Mouse (Mus musculus) telencephalon, adult 2 months (tissue): ENCODE measurements around the gene Alkbh6.

Source experiments
- DNase-seq: peaks from one replicate; pipeline ENCODE4 v3.0.0-alpha.2; 2011; ENCODE audit warnings: low read depth, low spot score

Alkbh6 gene

DNA sequence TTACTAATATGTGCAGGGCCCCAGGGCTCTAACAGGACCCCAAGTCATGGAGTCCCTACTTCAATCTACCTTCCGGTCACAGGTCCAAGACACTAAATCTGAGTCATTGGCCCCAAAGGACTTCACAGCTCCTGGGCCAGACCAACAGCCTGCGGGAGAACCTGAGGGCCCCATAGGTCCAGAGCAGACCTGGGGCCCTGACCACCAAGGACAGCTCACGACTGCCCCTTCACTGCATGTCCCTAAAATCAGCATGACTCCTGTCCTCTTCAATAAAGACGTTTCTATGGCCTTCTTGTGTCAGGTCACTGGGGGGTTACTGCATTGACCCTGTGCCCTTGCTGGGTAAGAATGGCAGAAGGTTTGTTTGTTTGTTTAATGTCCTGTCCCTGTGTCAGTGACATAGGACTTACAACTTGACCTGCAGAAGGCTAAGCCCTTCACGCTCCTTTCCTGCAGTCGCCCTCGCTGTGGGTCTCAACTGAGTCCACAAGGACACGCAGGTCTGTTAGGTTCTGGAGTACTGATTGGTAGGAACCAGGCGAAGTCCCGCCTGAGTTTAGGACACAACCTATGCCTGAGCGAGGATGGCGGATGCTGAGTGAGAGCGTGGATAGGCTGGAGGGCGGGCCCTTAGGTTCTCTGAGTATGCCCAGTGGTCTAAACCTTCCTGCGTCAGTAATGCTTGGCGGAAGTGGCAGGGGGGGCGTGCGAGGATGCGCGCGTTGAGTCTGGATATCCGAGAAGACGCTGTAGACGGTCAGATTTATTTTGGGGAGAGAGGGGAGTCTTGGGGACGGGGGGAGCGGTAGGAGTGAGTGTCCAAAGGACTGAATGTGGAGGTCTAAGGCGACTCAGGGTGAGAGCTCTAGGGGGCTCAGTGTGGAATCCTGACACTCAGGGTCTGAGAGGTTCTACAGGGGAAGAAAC, at the start of gene Alkbh6:
Alkbh6 (plus strand) TSS at position 642 of the 930 bp plus-strand sequence.
- peak; percentile 99 for DNase-seq

DNA sequence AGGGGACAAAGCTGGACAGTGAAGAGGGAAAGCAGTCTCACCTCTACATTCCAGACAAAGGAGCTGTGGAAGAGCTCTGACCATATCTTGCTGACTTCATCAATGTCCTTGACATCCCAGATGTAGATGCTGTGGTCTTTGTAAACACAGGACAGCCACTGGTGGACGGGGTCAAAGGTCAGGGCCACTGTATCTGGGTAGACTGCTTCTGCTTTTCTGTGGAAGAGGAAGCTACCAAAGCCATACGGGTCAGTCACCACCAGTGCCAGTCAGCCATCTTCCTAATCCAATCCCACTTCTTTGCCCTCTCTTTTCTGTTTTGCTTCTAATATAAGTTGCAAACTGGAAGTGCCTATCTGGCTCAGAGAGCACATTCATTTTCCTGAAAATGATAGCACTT, 43.5 kb upstream of the Alkbh6 start:
- no peak for DNase-seq

DNA sequence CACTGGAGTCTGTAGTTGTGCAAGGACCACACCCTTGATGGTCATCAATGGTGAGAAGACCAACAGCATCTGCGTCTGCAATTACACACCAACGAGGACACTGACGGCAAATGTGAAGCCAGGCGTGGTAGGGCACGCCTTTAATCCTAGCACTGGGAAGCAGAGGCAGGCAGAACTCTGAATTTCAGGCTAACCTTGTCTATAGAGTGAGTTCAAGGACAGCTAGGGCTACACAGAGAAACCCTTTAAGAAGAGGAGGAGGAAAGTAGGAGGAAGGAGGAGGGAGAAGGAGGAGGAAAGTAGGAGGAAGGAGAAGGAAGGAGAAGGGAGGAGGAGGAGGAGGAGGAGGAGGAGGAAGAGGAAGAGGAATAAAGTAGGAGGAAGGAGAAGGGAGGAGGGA, 43.0 kb upstream of the Alkbh6 start:
- no peak for DNase-seq

DNA sequence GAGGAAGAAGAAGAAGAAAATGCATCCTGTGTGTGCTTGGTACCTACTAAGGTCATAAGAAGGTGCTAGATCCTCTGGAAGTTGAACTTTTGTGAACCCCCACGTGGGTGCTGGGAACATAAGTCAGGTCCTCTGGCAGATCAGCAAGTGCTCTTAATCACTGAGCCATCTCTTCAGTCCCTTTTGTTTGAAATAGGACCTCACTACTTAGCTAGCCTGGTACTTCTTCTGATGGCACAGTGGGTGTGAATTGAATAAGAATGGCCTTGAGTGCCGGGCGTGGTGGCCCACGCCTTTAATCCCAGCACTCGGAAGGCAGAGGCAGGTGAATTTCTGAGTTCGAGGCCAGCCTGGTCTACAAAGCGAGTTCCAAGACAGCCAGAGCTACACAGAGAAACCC, 42.6 kb upstream of the Alkbh6 start:
- no peak for DNase-seq

DNA sequence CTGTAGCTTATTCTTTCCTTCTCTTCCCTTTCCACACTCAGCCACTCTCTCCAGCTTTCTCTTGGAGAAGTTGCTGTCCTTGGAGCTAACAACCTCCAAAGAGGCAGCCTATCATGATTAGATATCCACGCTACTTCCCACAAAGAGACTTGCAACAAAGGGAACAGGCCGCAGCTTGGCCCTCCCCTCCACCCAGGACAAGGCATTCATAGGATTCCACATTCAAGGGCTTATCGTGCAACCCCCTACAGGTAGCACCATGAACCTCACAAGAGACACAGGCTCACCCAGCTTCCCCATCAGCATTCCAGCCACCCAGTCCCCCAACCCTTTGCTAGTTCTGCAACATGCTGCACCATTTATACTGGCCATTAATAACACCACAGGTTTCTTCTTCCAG, 41.7 kb upstream of the Alkbh6 start:
- no peak for DNase-seq

DNA sequence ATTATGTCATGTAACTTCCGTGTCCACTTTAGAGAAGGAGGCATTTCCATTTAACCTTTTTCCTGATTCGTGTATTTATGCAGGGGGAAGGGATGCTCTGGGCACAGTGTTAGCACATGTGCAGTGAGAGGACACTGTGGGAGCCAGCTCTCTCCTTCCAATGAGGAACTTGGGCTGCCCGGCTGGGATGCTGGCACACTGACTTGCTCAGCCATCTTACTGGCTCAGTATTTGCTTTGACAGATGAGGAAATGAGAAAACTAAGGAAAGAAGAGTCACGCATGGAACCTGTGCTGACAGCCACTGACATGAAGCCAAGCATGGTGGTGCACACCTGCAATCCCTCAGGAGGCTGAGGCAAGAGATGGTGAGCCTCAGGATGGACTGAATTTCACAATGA, 38.9 kb upstream of the Alkbh6 start:
- DNase-seq: no peak

DNA sequence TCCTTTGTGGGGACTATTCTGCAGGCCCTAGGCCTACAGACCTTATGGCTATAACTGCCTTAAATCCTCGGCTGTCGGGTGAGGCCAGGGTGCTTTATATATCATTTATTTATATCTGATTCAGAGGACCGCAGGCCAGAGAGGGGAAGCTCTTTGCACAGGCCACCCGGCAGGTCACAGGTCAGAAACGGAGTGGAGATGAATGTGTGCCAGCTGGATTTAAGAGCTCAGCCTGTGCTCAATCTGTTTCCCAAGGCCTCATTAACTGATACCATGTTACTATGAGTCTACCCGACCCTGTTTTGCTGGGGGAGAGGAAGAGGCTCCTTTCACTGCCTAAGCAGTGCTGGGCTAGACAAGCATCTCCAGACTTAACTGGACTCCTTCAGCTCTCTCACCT, 34.1 kb upstream of the Alkbh6 start:
- DNase-seq: no peak

DNA sequence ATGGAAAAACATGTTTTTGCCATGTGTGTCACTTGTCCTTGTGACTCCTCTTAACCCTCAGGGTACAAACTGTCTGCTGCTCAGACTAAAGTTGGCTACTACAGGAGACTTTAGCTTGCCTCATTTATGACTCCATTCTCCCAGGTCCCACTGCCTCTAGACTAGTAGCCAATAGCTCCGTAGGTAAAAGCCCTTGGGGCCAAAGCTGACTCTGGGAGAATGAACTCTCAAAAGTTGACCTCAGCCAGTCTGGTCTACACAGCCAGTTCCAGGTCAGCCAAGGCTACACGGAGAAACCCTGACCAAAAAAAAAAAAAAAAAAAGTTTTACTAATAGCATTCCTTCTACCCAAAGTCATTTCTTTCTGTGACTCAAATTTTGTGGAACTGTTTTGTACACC, 29.6 kb upstream of the Alkbh6 start:
- DNase-seq: no peak

DNA sequence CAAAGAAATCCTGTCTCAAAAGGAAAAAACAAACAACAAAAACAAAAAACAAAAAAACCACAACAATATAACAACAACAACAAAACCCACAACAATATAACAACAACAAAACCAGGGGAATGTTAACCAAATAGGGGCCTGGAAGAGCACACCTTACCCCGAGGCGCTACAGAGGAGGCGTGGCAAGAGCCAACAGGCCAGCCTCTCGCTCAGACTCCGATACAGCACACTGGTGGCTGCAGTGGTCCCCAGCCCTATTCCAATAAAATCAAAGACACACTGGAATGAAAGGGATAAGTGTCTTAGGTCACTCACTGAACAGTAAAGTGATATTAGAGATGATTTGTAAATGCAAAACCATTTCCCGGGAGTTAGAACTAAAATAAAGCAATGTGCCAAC, 29.0 kb upstream of the Alkbh6 start:
- DNase-seq: no peak

DNA sequence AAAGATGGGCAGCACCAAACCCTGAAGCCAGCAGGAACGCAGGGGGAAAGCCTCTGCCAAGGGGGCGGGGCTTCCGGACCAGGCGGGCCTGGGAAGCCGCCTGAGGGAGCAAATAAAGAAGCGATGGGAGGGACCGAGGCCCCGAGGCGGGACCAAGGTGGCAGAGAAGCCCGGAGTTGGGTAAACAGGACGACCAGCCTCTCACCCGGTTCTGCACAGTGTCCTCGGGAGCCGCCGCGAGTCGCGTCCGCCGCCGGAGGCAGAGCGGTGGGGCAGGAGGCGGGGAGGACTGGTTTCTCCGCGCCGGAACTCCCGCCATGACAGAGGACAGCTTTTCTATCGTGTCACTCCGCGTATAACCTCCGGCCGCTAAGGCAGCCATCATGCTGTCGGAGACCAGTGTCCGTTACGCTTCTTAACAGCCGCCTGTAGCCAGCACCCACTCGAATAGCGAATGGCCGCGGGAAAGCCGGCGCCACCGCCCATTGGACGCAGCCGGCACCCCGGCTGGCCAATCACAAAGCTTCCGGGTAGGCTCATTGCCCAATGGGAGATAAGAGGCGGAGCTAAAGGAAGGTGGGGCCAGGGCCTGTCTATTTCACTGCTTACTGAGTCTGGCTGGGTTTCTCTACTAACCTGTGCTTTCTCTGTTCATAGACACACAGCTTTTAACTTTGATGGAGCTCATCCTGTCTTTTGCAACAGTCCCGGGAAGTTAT, 28.4 kb upstream of the Alkbh6 start, which contains the start of the genes Thap8 and Wdr62:
Thap8 (plus strand) TSS at position 144 of the 719 bp plus-strand sequence.
Wdr62 (minus strand) TSS at position 469 of the 719 bp plus-strand sequence.
- peak; percentile 89 for DNase-seq

DNA sequence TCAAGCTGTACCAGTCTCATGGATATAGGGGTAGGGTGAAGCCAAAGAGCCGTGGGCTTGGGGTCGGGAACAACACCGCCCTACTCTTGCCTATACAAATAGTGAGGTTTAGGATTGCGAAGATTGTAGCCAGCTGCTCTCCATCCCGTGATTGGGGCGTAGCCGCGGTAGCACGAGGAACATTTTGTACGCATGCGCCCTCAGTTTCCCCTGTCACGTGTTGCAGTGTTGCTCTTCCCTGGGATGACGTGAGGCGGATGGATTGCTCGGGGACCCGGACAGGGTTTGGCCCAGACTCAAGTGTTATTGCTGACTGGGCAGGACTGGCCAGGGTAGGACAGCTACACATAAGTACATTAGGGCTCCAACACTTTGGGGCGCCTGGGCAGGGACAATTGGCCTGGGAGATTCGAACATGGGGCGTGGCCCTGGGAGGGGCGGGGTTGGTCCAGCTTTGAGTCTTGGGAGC, 27.8 kb upstream of the Alkbh6 start:
- peak; percentile 84 for DNase-seq

DNA sequence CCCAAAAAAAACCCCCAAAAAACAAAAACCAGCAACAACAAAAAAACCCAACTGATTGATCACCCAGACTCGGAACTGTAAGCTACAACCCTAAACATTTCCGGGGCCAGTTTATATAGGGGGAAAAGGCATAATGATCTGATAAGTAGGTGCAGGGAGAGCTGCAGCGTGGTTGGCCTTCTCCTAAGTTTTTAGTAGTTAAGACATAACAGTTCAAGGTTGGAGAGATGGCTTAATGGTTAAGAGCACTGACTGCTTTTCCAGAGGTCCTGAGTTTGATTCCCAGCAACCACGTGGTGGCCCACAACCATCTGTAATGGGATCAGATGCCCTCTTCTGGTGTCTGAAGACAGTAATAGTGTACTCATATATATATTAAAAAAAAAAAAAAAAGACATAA, 27.0 kb upstream of the Alkbh6 start:
- no peak for DNase-seq

DNA sequence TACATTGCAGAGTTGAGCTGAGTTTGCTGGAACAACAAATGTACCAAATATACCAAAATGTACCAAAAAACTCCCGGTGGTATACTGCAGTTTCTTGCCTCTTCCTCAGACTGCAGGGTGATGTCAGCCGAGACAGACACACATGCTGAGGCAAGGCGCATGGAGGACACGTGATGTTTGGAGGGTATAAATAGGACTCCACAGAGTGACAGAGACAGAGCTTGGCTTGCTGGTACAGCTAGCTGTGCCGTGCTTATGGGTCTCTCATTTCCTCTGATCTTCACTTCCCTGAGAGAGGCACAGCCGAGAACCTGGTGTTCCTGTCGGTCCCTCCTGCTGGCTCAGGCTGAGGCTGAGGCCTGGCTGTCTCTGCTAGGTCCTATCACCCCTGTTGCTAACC, 25.8 kb upstream of the Alkbh6 start:
- DNase-seq: no peak

DNA sequence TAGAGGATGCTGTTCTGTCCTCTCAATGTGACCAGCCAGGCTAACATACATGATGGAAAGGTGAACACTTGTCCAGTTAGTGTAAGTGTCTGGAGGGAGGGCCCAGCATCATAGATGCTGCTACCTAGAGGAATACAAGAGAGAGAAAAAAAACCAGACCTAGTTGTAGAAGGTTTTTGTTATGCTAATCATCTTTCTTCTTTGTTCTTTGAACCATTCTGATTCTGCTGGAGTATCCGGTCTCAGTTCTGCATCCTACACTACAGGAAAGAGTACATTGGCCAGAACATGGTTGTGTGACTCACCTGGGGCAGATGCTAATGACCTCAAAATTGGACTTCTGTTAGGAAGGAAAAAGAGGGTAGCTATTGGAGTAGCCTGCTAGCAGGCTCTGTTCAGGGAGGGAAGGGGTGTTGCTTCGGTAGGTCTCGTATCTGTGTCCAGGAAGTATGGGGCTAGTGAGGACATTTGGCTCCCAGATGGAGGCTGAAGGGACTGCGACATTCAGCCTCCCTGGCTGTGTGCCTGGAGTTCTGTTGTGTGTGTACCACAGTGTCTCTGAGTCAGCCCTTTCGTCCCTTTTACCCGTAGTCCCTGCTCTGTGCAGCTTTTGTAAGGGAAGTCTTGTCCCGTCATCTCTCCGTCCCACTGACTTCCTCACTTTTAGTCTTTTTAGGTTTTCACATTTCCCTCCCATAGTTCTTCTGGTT, 21.7 kb upstream of the Alkbh6 start:
- no peak for DNase-seq

DNA sequence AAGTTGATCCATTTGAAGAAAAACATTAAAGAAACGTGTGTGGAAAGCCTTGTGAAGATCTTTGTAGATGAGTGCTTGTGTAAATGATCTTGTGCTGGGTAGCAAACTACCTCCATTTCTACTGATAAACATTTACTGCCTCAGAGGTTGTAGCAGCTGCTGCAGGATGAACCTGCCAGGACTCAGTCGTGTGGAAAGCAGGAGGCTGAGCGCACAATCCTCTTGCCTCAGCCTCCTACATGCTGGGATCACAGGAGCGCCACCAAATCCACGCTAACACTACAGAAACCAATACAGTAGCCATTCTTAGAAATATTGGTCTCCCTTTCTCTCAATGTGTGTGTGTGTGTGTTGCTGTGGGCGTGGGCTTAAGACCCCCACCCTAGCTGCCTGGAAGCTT, 20.5 kb upstream of the Alkbh6 start:
- no peak for DNase-seq

DNA sequence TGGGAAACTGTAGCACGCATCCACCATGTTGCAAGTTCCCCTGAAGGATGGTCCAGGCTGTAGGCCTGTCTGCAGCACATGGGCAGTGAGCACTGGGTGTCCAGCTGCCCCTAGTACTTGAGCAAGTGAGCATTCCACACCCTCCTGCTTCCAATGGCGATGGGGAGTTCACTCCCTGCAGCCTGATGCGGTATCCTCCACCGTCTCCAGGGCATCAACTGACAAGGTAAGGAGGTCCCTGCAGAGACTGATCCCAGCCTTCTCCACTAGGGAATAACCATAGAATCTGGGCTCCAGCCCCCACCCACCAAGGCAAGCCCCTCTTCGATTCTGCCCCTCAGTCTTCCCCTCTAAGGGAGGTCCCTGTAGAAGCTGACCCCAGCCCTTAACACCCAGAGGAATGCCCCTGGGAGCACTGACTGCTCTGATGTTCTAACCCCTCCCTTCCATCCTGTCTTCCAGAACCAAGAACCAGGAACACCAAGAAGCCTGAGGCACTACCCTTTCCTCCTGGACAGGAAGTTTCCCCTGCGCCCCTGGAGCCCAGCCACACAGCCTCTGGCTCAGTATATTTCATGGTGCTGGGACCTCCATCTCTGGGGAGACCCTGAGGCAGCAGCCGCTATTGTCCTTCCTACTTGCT, 19.3 kb upstream of the Alkbh6 start:
- DNase-seq: no peak

DNA sequence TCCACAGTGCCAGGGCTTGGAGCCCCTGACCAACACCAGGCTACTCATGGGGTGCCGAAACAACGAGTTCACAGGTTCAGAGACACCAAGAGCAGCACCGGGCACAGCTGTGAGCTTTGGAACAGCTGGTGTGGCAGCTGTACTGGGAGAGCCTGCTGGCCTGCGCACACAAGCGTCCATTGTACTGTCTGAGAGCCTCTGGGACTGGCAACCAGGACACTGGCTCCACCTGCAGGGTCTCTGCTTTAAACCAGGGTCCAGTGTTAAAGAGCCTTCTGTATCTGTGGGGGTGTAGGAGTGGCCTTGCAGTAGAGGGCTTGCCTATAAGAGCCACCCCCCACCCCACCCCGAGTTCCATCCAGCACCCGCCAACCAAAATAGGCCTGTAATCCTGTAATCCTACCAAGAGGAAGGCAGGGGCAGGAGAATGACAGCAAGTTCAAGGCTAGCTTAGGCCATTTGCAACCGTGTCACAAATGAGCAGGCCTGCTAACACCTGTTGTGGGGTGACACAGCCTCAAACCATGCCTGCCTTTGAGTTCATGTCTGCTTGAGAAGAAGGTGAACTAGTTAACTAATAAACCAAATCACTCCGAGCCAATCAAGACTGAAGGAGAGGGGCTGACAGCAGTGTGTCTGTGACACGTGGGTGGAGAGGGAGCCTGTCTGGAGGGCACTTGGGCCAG, 18.7 kb upstream of the Alkbh6 start:
- peak; percentile 33 for DNase-seq

DNA sequence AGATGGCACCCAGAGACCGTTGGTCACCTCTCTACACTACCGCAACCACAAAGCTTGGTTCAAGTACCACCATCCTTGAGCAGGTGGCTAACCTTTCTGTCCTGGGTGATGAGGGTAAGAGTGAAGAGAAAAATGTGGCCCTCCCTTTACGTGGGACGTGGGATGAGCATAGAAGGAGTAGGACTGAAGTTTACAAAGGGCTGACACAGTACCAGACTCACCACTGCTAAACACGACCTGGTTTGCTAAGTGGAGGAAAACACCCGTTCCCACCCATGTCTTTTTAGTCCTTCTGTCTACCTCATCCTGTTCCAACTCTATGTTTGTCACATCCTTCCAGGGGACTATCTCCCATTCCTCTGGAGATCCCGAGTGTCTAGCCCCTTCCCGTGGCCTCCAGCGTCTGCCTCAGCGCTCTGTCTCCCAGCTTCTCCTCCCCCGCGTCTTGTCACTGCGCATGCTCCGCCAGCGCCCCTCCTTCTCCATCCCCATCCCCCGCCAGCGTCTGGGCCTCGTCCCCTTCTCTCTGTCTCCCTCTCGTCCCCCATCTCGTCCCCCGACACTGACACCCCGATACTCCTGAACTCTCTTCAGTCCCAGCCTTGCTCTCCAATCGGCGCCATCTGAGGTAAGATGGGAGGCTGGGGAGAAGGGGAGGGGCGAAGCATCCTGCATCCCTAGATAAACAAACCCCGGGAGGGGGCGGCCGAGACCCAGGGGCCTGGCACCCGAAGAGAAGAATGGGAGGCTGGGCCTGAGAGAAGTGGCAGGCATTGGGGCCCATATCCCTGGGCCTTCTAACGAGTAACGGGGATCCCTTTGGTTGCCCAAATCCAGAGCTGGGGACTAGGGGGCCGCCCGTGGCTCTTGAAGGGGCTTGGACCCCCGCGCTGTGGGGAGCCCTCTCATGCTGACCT, 17.0 kb upstream of the Alkbh6 start, which contains the start of gene Clip3:
Clip3 (plus strand) TSS at position 514 of the 917 bp plus-strand sequence.
- DNase-seq: peak; percentile 71

DNA sequence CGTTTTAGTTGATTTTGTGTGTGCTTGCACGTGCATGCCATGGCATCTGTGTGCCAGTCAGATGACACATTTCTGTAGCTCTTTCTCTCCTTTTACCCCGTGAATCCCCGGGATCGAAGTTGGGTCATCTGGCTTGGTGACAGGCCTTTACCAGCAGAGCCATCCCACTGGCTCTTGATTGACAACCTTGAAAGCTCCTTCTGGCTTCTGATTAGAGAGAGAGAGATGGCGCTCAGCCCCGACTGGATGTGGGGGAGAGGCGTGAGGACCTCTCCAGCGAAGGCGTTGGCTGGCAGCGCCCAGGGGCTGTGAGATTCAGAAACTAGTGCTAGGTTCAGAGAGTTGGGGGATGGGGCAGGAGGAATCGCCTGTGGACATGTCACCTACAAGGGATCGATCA, 14.7 kb upstream of the Alkbh6 start:
- DNase-seq: peak; percentile 31

DNA sequence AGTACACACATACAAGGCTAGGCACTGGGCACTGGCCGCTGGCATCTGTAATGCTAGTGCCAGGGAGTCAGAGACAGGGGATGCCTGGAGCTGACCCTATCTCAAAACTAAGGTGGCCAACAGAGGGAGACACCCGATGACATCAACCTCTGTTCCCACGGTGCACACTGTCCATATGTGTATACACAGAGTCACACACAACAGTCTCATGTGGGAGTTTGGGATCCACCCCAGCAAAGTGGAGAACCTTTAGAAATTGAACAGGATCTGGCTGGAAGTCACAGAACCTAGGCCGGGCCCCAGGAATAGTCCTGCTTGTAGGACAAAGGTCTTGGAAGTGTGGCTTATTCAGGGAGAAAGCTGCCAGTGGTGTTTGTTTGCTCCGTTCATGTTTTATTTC, 14.2 kb upstream of the Alkbh6 start:
- DNase-seq: no peak
